In genomic region chr11:32868619-32869383, GRCm38 (mm10) we compare ENCODE assay signal across 32 mouse cellular contexts. TPM values are rescaled to one million over a fixed set of nuclear protein-coding genes. Genes with fewer than 3 reads are reported as not detected.
DNase-seq lines count a peak whose midpoint lies in the region; ATAC-seq and TF ChIP-seq lines count a peak whose summit lies in the region.
"Had no signal": no experiment of that assay in that cellular context is flagged by ENCODE, and none has a peak within 500 bp of the region (broad histone marks: within the 10 kb centered on the region; RNA-seq: fewer than 3 reads in every experiment).

No protein-coding gene starts in this region.

- no peaks in the 10 kb centered on the region for H3K27me3 ChIP-seq in kidney, adult 2 months (replicated peaks; ENCODE audit: control insufficient read depth, insufficient read depth, low read length)
- H3K27me3 ChIP-seq in testis, adult 2 months (ENCODE audit: control insufficient read depth, insufficient read depth, low read length): no peaks in the 10 kb centered on the region
- no peaks in the 10 kb centered on the region for H3K27me3 ChIP-seq in hindbrain, postnatal 0 days (ENCODE audit: insufficient read depth, low read length)
- H3K27me3 ChIP-seq: limb, embryonic 12.5 days; midbrain, embryonic 12.5 days; neural tube, embryonic 12.5 days had no signal

- DNase-seq in adrenal gland, postnatal 10 days: peak; percentile 58
- no peak for DNase-seq in adrenal gland, adult 18-20 months (ENCODE audit: low spot score in 2 of 2)
- peak; percentile 2 for DNase-seq in kidney, adult 2 months
- no peak for DNase-seq in kidney, adult 9 months
- DNase-seq in testis, postnatal 14 days (ENCODE audit: low spot score): no peak
- DNase-seq in skeletal muscle tissue, adult 2 months (ENCODE audit: low read depth, low spot score): peak; percentile 15
- DNase-seq in hindbrain, postnatal 0 days (ENCODE audit: low spot score): no peak
- DNase-seq: cerebellum, adult 11-12 months; embryo, embryonic 11 days; heart, postnatal 36 days; kidney, adult 18-20 months; kidney, postnatal 10 days; liver, postnatal 0 days; right cerebral cortex, postnatal 14 days; spleen, adult 18-20 months; thymus, postnatal 36 days had no signal

- WGBS in kidney, adult 2 months: 86% methylated on average over 10 of the region's 10 CpGs
- 75% methylated on average over 10 of the region's 10 CpGs for WGBS in hindbrain, postnatal 0 days

- no peaks in the 10 kb centered on the region for H3K9me3 ChIP-seq in hindbrain, postnatal 0 days (ENCODE audit: low read length)
- H3K9me3 ChIP-seq: heart, embryonic 15.5 days; hindbrain, embryonic 13.5 days; midbrain, embryonic 12.5 days; neural tube, embryonic 12.5 days had no signal

- no peak for TF ChIP-seq CTCF in kidney, adult 2 months (conservative IDR thresholded peaks at IDR 0.05; ENCODE audit: insufficient read depth, insufficient read length, low read depth, low read length)
- peak; percentile 37; the same call in 1 of the 2 replicates for TF ChIP-seq CTCF in testis, adult 2 months (IDR thresholded peaks at IDR 0.05; ENCODE audit: control insufficient read depth, insufficient read depth, insufficient replicate concordance, low read depth, low read length)
- no peak for TF ChIP-seq CTCF in hindbrain, postnatal 0 days (IDR thresholded peaks at IDR 0.05; ENCODE audit: low read depth)

- H3K27ac ChIP-seq in kidney, adult 2 months (ENCODE audit: insufficient read depth, low read depth, low read length): no peak overlapping the region
- no peak overlapping the region for H3K27ac ChIP-seq in testis, adult 2 months (ENCODE audit: control insufficient read depth, insufficient read depth, low read depth, low read length)
- no peak overlapping the region for H3K27ac ChIP-seq in hindbrain, postnatal 0 days
- H3K27ac ChIP-seq: embryonic facial prominence, embryonic 13.5 days; heart, embryonic 15.5 days; hindbrain, embryonic 13.5 days; limb, embryonic 12.5 days; midbrain, embryonic 12.5 days; neural tube, embryonic 12.5 days had no signal

- H3K4me3 ChIP-seq in kidney, adult 2 months (ENCODE audit: insufficient read depth, low read depth, low read length): no peak overlapping the region
- no peak overlapping the region for H3K4me3 ChIP-seq in testis, adult 2 months (ENCODE audit: control insufficient read depth, low read depth, low read length)
- H3K4me3 ChIP-seq in hindbrain, postnatal 0 days (ENCODE audit: low read length): no peak overlapping the region
- H3K4me3 ChIP-seq: embryonic facial prominence, embryonic 13.5 days; erythroblast, embryonic 14.5 days; heart, embryonic 15.5 days; hindbrain, embryonic 13.5 days; limb, embryonic 12.5 days; midbrain, embryonic 12.5 days; neural tube, embryonic 12.5 days had no signal

- H3K36me3 ChIP-seq in kidney, adult 2 months (ENCODE audit: control insufficient read depth, insufficient read depth, low read length): no peaks in the 10 kb centered on the region
- H3K36me3 ChIP-seq in testis, adult 2 months (ENCODE audit: control insufficient read depth, insufficient read depth, low read length): no peaks in the 10 kb centered on the region
- no peaks in the 10 kb centered on the region for H3K36me3 ChIP-seq in hindbrain, postnatal 0 days (ENCODE audit: insufficient read depth, low read length)
- H3K36me3 ChIP-seq: embryonic facial prominence, embryonic 13.5 days; heart, embryonic 15.5 days; hindbrain, embryonic 13.5 days; limb, embryonic 12.5 days; midbrain, embryonic 12.5 days; neural tube, embryonic 12.5 days had no signal

- no peak for ATAC-seq in hindbrain, postnatal 0 days
- ATAC-seq: forebrain, embryonic 16.5 days; inflammation-experienced regulatory T-cells, adult 6 months; liver, postnatal 0 days had no signal

- H3K9ac ChIP-seq in hindbrain, postnatal 0 days (replicated peaks; ENCODE audit: low read length): no peak overlapping the region
- H3K9ac ChIP-seq: embryonic facial prominence, embryonic 13.5 days; heart, embryonic 15.5 days; hindbrain, embryonic 13.5 days; limb, embryonic 12.5 days; liver, postnatal 0 days; midbrain, embryonic 12.5 days; neural tube, embryonic 12.5 days had no signal

- H3K4me2 ChIP-seq in hindbrain, postnatal 0 days (ENCODE audit: low read depth, low read length): no peak overlapping the region
- H3K4me2 ChIP-seq: embryonic facial prominence, embryonic 13.5 days; heart, embryonic 15.5 days; hindbrain, embryonic 13.5 days; limb, embryonic 12.5 days; liver, embryonic 11.5 days; midbrain, embryonic 12.5 days; neural tube, embryonic 12.5 days had no signal

- no peak for TF ChIP-seq POLR2A in kidney, adult 2 months (IDR thresholded peaks at IDR 0.05; ENCODE audit: low read depth, low read length)
- no peak for TF ChIP-seq POLR2A in testis, adult 2 months (IDR thresholded peaks at IDR 0.05; ENCODE audit: control insufficient read depth, low read depth, low read length)

- H3K4me1 ChIP-seq in kidney, adult 2 months (ENCODE audit: control insufficient read depth, insufficient read depth, low read length): no peaks in the 10 kb centered on the region
- no peaks in the 10 kb centered on the region for H3K4me1 ChIP-seq in testis, adult 2 months (ENCODE audit: control insufficient read depth, insufficient read depth, low read length)
- 0 out of 2 replicates have a peak, but pooled peaks cover 6% of the 10 kb centered on the region for H3K4me1 ChIP-seq in hindbrain, postnatal 0 days (ENCODE audit: insufficient read depth, low read length)
- H3K4me1 ChIP-seq: midbrain, embryonic 12.5 days; neural tube, embryonic 12.5 days had no signal

RNA-seq across cellular contexts. Expression of gene Smim23, which starts 44.4 kb away (rescaled TPM):
- total RNA-seq in adrenal gland, postnatal 10 days (2021): not detected
- total RNA-seq in adrenal gland, adult 18-20 months (2021): not detected
- polyA plus RNA-seq in kidney, adult 2 months (2012; rRNA removed): not detected in 2 replicates
- polyA plus RNA-seq in testis, adult 2 months (2012; rRNA removed): 227 and 257 TPM in 2 replicates
- total RNA-seq in hindbrain, postnatal 0 days (2014; rRNA removed): not detected in 2 replicates
- not detected in 2 replicates for polyA plus RNA-seq in hindbrain, postnatal 0 days (2015; fragmentation: Nextera tagmentation; extraction: Ambion mirVana)
- total RNA-seq: adrenal gland, postnatal 36 days; gastrocnemius, postnatal 4 days; heart, postnatal 36 days; layer of hippocampus, postnatal 25 days; left cerebral cortex, postnatal 14 days; megakaryocyte progenitor cell, adult 5-6 weeks had no signal
- polyA plus RNA-seq: embryonic facial prominence, embryonic 13.5 days; erythroblast, embryonic 14.5 days; forebrain, embryonic 16.5 days; heart, embryonic 15.5 days; hindbrain, embryonic 13.5 days; inflammation-experienced regulatory T-cells, adult 6 months; limb, embryonic 12.5 days; liver, embryonic 11.5 days; liver, postnatal 0 days; midbrain, embryonic 12.5 days; neural tube, embryonic 12.5 days had no signal

Comparison
In these comparisons a context has a peak if more than half of its experiments do, and no peak if none do; other contexts are left out.
1. DNase-seq: peak in adrenal gland, postnatal 10 days (single experiment), kidney, adult 2 months (single experiment) and skeletal muscle tissue, adult 2 months (single experiment); none in adrenal gland, adult 18-20 months (0 of 2), kidney, adult 9 months (single experiment), testis, postnatal 14 days (single experiment) and hindbrain, postnatal 0 days (single experiment).